Mouse (Mus musculus) liver, embryonic 14.5 days (tissue): ENCODE data around the gene Scnn1b.

ENCODE experiments used
- CTCF ChIP-seq: IDR thresholded peaks from 2 replicates; pipeline ENCODE4 v1.5.1; 2016; ENCODE audit warnings: antibody characterized with exemption, low read depth, control low read depth
- EP300 ChIP-seq: IDR thresholded peaks from 2 replicates; pipeline ENCODE4 v1.6.1; 2016; ENCODE audit warnings: antibody characterized with exemption, low read depth

GRCm38 (mm10) chr7:121899940-121900339 is 35.1 kb downstream of the Scnn1b start:
- TF ChIP-seq CTCF (no peak), EP300 (no peak)
